8 mouse cellular contexts compared by ENCODE assay signal in the genomic region with DNA sequence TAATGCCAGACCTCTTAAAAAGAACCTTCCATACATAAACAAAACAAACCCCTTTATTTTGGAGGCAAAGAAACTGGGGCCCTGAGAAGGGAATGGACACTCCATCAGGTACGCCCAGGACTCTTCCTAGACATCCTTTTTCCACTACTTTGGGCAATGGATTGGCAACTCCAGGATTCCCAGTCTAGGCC. TPM values are rescaled to one million over a fixed set of nuclear protein-coding genes. Genes with fewer than 3 reads are reported as not detected.
DNase-seq lines count a peak whose midpoint lies in the region; ATAC-seq and TF ChIP-seq lines count a peak whose summit lies in the region.

A gene (minus strand): TSS at position 67 of the 191 bp plus-strand sequence.

- no peak for ATAC-seq in forebrain, embryonic 11.5 days (replicated peaks; ENCODE audit: low FRiP score)
- no peak for ATAC-seq in liver, embryonic 13.5 days (ENCODE audit: low read depth)
- ATAC-seq in cerebellum, adult (ENCODE audit: insufficient number of reproducible peaks, low FRiP score, low TSS enrichment), result no peak

- peak within 1 kb of the TSS; percentile 91 for H3K27ac ChIP-seq in heart, embryonic 10.5 days
- peak within 1 kb of the TSS; percentile 78 for H3K27ac ChIP-seq in forebrain, embryonic 11.5 days (ENCODE audit: low read depth, low read length)
- peak within 1 kb of the TSS; percentile 87 for H3K27ac ChIP-seq in liver, embryonic 13.5 days

- H3K9me3 ChIP-seq in heart, embryonic 10.5 days, result no peaks in the 10 kb centered on the region
- no peaks in the 10 kb centered on the region for H3K9me3 ChIP-seq in E14TG2a.4 (ENCODE audit: low read length)
- no peaks in the 10 kb centered on the region for H3K9me3 ChIP-seq in forebrain, embryonic 11.5 days (ENCODE audit: control insufficient read depth, low read length)
- no peaks in the 10 kb centered on the region for H3K9me3 ChIP-seq in liver, embryonic 13.5 days (replicated peaks)

- no peak for DNase-seq in heart, embryonic 10.5 days (ENCODE audit: low spot score)
- DNase-seq in heart, adult 9 months (ENCODE audit: low spot score in 2 of 2), result no peak
- DNase-seq in forebrain, embryonic 11.5 days (ENCODE audit: low spot score), result no peak
- no peak for DNase-seq in liver, embryonic 13.5 days
- DNase-seq in left cerebral cortex, adult 8-10 months (ENCODE audit: low spot score in 2 of 2), result no peak
- DNase-seq in gastrocnemius, postnatal 10 days, result no peak

- peak within 1 kb of the TSS; percentile 81 for H3K9ac ChIP-seq in forebrain, embryonic 11.5 days (ENCODE audit: low read length)
- peak within 1 kb of the TSS; percentile 88 for H3K9ac ChIP-seq in liver, embryonic 13.5 days

- 6% methylated on average over 1 of the region's 1 CpGs for WGBS in heart, embryonic 10.5 days
- WGBS in forebrain, embryonic 11.5 days, result 10% methylated on average over 1 of the region's 1 CpGs
- 23% methylated on average over 1 of the region's 1 CpGs for WGBS in liver, embryonic 13.5 days (ENCODE audit: insufficient replicate concordance)

- peaks cover 42% of the 10 kb centered on the region for H3K4me1 ChIP-seq in heart, embryonic 10.5 days
- H3K4me1 ChIP-seq in E14TG2a.4 (replicated peaks; ENCODE audit: low read depth, low read length), result peaks cover 60% of the 10 kb centered on the region
- H3K4me1 ChIP-seq in forebrain, embryonic 11.5 days (replicated peaks; ENCODE audit: control insufficient read depth, insufficient read depth, low read length), result peaks cover 2% of the 10 kb centered on the region; the same call in 1 of the 2 replicates
- H3K4me1 ChIP-seq in liver, embryonic 13.5 days (replicated peaks), result peaks cover 44% of the 10 kb centered on the region

- H3K4me2 ChIP-seq in forebrain, embryonic 11.5 days (ENCODE audit: low read depth, low read length, severe bottlenecking), result peak within 1 kb of the TSS; percentile 57
- H3K4me2 ChIP-seq in liver, embryonic 13.5 days, result peak within 1 kb of the TSS; percentile 81

- peak within 1 kb of the TSS; percentile 87 for H3K4me3 ChIP-seq in heart, embryonic 10.5 days
- peak within 1 kb of the TSS; percentile 97 for H3K4me3 ChIP-seq in E14TG2a.4 (replicated peaks; ENCODE audit: low read length)
- H3K4me3 ChIP-seq in forebrain, embryonic 11.5 days (ENCODE audit: low read depth, low read length), result peak within 1 kb of the TSS; percentile 86
- peak within 1 kb of the TSS; percentile 90 for H3K4me3 ChIP-seq in liver, embryonic 13.5 days (replicated peaks)

- no peak for TF ChIP-seq CTCF in E14TG2a.4 (conservative IDR thresholded peaks at IDR 0.05; ENCODE audit: low read length)

- H3K36me3 ChIP-seq in heart, embryonic 10.5 days, result peaks cover 7% of the 10 kb centered on the region; the same call in 1 of the 2 replicates
- peaks cover 36% of the 10 kb centered on the region for H3K36me3 ChIP-seq in E14TG2a.4 (ENCODE audit: insufficient read depth, low read length)
- H3K36me3 ChIP-seq in forebrain, embryonic 11.5 days (ENCODE audit: control insufficient read depth, insufficient read depth, low read length), result no peaks in the 10 kb centered on the region
- H3K36me3 ChIP-seq in liver, embryonic 13.5 days, result peaks cover 3% of the 10 kb centered on the region

- H3K27me3 ChIP-seq in heart, embryonic 10.5 days (ENCODE audit: insufficient read depth, poor library complexity, severe bottlenecking), result 0 out of 2 replicates have a peak, but pooled peaks cover 5% of the 10 kb centered on the region
- H3K27me3 ChIP-seq in E14TG2a.4 (ENCODE audit: insufficient read depth, low read length), result peaks cover 9% of the 10 kb centered on the region; the same call in 1 of the 2 replicates
- H3K27me3 ChIP-seq in forebrain, embryonic 11.5 days (ENCODE audit: control insufficient read depth, insufficient read depth, low read length), result peaks cover 2% of the 10 kb centered on the region; the same call in 1 of the 2 replicates
- H3K27me3 ChIP-seq in liver, embryonic 13.5 days, result peaks cover 8% of the 10 kb centered on the region; the same call in 1 of the 2 replicates

RNA-seq across cellular contexts. Expression of the gene that starts here (rescaled TPM):
- polyA plus RNA-seq in heart, embryonic 10.5 days (2016; fragmentation: Nextera tagmentation; extraction: Ambion mirVana), result 8.8 and 9.9 TPM in 2 replicates
- polyA plus RNA-seq in forebrain, embryonic 11.5 days (2014; fragmentation: Nextera tagmentation; extraction: Ambion mirVana), result 12.3 and 12.6 TPM in 2 replicates
- 10.5 and 10.6 TPM in 2 replicates for polyA plus RNA-seq in liver, embryonic 13.5 days (2015; fragmentation: Nextera tagmentation; extraction: Ambion mirVana)
- 10 to 100 TPM in 2 of 4 experiments, 1 to 10 TPM in 2; 5.0 to 12.3 (median 8.9) TPM for total RNA-seq in left cerebral cortex, adult 8-10 months (2022)
- total RNA-seq in gastrocnemius, postnatal 10 days (2021), result 10 to 100 TPM in 1 of 2 experiments, 1 to 10 TPM in 1; 8.2 to 12.5 TPM
